Mouse (Mus musculus): ENCODE measurements at regions not wholly inside any gene's neighbourhood (a gene's known extent, or its start where the extent isn't known, plus 50 kb on each side); places are given as distances from the start of the nearest gene placed in this dataset.
A peak's percentile ranks its signal among the peaks of the same experiment; 100 is the strongest.

DNA sequence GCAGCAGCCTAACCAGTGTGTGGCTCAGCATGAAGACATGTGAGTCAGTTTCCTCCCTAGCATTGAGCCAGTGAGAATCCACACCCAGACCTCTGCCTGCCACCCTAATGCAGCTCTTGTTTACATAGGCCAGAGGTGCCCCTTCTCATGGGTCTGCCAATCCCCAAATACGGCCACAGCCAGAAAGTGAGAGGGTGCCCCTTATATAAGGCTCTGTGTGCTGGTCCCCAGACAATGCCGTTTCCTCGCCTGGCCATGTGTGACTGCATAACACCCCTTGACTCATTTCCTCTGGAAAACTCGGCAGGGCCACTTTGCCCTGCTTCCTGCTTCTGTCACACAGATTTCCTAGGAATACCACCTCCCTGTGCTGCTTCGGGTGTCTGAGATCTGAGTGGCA is 1216.4 kb upstream of the A1bg start:
- DNase-seq: no peak

DNA sequence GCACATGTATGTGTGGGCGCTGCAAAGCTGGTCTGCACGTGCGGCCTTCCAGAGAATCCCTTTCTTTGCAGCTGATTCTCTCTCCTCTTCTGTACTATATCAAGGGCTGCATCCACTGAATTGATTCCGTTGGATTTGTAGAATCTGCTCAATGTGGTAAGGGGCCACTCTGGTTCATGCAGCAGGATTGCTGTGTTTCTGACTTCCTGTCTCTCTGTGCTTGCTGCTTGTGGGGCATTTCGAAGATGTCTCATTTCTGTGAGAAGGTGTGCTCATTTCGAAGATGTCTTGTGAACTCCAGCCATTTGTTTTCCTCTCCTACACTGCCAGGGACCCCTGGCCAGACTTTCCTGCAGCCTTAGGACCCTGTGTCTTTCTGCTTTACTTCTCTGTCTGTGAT is 1215.9 kb upstream of the A1bg start:
- DNase-seq: no peak

DNA sequence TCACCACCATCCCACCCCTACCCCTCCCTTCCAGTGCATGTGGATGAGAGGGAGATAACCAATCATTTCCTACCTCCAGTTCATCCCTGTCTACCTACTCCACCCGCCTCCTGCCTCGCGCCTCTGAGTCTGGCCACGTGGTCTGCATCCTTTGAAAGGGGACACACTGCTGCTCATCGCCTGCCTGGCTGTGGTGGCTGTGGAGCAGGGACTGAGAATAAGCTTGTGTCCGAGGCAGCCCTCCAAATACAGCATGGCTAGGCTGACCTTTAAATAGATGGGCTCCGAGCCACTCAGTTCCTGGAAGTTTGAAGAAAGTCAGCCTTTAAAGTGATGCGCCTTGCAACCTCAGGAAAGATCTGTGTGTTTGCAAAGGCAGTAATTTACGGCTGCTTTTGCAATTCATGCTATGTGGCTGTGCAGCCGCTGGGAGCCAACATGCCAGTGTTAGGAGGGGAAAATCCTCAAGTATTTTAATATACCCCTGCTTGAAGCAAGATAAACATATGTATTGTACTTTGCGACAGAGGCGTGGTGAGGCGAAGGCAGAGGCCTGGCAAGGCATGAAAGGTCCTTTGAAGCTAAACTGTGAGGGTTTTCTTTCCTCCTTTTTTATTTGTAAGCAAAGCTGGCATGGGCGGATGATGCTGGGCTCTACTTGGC is 1214.3 kb upstream of the A1bg start:
- no peak for DNase-seq

DNA sequence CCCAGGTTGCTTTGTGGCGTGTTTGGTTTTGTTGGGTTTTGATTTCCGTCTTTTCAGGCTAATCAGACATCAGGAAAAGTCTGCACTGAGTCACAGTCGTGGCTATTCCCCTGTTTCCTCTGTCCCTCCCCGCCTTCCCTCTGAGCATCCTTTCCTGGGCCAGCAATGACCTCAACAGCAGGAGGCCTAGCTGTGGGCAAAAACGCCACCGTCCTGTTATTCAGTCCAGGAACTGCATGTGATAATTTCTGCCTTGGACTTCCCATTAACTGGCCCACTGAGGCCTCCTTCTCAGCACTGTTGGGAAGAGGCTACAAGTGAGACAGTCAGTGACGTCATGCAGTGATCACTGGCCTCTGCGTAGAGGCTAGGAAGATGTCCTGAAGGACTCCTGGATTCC is 1212.0 kb upstream of the A1bg start:
- DNase-seq: no peak

DNA sequence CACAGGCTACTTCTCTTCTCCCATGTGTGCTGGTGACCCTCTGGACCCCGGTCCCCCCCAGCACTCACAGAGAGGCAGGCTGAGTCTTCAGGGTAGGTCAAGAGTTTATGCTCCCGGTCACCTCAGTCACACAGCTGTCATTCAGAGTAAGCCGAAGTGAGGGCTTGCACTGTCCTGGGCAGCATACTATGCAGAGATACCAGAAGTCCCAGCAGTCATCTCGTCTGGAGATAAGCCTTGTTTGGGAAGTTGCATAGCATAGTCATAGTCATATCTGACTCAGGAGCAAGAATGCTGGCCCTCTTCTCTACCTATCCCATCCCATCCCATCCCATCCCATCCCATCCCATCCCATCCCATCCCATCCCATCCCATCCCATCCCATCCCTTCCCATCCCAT is 1211.5 kb upstream of the A1bg start:
- no peak for DNase-seq

DNA sequence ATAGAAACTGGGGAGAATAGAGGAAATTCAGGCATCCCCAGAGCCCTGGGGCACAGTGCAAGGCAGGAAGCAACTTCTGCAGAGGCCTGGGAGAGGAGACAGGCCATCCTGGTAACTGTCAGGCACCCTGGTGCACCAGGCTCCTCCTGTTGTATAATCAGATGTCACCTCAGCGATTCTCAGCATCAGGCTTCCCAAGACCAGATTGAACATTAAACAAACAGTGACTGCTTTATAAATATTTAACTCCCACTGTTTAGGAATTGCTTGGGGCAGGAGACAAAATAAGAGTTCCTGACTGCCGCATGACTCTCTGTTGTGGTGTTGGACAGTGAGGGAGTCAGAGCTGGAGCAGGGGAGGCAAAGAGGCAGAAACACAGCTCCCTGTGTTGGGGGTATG is 1210.1 kb upstream of the A1bg start:
- DNase-seq: no peak

DNA sequence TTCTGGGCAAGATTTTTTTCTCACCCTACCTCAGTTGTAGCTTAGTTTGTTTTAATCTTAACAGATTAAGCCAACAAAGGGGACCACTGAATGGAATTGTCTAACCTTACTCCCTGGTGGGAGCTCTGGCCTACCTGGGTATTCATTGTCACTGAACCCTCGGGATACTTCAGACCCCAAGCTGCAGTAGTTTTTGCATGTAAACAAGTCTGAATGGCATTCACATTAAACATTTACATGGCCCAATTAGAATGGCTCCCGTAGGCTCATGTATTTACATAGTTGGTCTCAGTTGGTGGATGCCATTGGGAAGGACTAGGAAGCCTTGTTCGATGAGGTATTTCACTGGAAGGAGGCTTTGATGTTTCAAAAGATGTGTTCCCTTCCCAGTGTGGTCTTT is 1208.9 kb upstream of the A1bg start:
- no peak for DNase-seq

DNA sequence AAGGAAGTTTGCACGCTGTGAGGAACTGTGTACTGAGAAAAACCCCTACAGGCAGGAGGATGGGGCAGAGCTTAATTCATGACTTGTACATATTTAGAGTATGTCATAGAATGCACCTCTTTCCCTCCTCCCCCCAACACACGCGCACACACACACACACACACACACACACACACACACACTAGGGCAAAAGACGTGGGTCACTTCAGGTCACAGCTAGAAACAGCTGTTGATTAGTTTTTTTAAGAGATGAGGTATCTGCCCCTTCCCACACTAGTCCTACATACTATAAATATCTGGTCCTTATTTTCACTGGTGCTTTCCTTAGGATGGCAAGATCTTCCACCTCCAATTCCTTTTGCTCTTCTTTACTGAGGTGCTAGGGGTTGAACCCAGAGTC is 1207.7 kb upstream of the A1bg start:
- no peak for DNase-seq

DNA sequence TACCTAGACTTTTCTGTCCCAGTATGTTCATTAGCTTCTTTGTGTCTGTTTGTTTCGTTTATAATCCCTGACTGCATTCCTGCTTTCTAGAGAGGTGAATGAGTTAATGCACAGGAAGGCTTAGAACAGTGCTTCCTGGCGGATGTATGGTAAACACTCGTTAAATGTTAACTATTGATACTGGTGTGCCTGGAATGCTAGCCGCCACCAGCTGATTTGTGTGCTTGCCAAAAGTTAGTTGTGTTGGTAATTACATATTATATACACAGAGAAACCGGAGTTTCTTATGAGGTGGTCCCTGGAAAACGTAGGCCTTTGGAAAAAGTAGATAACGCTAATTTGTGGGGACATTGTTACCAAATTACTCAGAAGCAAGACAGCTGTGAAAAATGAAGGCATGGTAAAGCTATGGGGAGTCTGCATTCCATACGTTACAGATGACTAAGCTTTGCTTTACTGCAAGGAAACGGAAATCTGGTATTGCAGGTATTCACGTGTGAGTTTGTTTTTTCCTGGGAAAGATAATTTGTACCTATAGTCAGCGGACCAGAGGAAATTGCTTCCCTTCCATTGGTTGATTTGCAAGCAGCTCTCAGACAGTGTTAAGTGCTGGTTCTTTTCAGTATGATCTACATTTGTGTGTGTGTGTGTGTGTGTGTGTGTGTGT is 1205.9 kb upstream of the A1bg start:
- no peak for DNase-seq

DNA sequence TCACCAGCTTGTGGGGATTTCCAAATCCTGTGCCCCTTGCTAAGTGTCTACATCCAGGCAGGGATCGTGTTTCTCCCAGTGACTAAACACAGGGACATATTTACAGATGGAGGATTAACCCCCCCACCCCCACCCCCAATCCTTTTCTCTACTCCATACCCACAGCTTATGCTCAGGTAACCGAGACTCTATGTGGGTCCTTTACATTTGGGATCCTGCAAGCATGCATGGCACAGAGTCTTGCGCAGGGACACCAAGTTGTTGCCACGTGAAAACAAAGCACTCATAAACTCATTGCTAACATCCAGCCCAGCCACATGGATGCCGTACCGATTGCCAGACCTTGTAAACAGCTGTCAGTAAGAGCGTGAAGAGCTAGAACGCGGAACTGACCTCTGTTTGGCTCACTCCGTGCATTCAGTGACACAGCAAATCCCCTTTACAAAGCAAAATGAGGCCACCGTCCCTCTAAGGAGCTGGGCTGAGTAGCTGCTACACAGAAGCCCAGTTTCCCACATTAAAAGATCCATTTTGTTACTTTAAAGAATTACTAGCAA is 1204.9 kb upstream of the A1bg start:
- DNase-seq: no peak

DNA sequence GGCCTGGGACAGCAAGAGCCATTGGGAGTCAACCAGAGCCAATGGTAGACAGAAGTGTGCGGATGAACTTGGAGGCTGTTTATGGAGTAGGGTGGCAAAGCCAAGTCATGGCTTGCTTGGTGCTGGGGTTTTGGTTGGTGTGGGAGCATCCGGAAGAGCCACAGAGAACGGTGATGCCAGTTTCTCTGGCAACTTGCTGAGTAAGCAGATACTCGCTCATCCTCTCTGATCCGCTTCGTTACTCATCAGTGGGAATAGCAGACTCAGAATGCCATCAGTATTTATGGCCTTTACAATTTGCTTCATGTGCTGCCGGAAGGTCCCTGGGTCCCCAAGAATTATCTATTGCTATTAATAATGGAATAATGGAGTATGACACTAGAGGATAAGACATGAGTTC is 1202.9 kb upstream of the A1bg start:
- no peak for DNase-seq

DNA sequence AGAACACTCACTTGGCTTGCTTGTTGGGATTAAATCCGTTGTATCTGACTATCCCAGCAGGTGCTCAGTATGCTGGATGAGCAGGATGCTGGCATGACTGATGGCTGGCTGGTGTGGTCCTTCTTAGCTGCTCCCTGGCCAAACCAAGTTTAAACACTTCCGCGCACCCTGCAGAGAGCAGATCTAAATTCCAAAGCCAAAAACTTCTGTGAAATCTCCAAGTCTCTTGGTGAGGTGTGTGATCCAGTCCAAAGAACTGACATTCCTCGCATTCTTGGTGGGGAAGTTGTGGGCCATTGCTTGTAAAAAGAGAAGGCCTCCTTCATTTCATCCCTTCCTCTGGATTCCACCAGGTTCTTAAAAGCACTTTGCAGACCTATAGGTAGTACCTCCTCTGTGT is 1200.9 kb upstream of the A1bg start:
- no peak for DNase-seq

DNA sequence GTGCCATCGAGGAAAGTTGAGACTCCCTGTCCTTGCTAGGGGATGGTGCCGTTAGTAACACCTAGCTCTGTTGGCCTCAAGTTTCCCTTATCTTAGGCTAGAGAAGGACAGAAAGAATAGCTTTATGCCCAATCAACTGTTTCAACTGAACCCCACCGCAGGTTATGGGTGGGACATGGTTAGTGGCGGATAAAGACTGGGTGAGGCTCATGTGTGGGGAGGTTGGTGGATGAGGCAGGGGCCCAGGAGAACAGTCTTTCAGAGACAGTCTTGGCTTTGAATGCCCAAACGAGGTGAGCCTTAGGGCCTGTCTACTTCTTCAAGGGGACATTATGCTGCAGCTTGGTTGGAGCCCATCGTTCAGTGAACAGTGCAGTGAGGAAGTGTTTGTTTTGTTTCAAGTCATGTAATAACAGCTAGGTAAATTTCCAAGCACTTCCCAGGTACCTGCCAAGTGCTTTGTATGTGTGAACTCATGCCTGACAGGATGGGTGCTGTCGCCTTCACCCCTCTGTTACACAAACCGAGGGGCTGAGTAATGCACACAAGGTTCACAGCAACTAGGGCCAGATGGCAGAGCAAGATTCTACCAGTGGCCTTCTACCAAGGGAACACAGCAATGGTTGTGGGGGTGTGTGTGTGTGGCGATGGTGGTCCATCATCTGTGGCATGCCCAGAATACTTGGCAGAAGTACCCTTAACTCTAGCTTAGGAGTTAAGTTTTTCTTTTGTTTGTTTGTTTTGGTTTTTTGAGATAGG is 1199.6 kb upstream of the A1bg start:
- DNase-seq: no peak

DNA sequence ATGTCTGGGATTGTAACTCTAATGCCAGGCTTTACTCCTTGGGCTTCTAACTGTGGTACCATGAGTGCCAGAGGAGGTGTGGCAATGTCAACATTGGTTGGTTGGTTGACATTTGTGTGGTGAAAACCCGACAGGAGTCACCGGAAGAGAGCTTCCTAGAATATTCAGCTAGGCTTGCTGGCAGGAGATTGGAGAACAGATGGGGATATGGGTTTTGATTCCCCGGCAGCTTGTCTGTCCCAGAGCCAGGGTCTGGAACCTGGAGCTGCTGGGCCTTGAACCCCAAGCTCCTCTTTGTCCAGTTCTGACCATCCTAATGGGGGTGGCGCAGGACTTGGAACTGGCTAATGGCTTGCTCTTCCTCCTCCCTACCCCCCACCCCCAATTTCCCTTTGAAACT is 1198.9 kb upstream of the A1bg start:
- DNase-seq: no peak

DNA sequence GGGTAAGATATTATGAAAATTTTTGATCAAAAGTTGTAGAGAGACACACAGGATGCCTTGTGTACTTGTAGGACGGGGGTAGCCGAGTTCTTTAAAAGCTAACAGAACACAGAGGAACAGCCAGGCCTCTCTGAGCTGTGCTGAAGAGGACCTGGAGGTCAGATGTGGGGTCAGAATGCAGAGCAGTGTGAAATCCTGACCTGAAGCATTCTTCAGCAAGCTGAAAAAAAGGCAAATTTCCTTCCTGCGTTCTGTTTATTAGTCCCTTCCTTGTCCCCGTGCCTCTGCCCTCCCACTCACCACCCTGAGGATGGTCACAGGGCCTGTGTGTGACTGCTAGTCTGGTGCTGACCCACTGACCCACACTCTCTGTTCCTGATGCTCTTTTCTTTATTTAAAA is 1197.9 kb upstream of the A1bg start:
- DNase-seq: no peak

DNA sequence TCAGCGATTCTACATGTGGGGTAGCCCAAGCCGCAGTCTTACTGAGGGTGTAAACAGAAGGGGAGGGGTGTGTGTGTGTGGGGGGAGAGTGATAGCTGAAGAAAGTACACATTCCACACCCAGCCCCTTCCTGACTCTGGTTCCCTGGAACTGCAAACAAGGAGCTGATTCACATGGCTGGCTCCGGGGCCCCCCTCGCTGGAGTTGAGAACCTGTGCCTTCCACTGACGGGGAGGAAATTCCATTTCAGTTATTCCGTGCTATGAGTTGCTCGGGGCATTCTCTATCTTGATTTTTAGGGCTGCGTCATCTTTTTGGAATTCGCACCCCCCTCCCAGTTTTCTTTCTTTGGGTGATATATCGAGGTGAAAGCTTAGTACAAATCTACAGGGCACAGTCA is 1196.2 kb upstream of the A1bg start:
- no peak for DNase-seq

DNA sequence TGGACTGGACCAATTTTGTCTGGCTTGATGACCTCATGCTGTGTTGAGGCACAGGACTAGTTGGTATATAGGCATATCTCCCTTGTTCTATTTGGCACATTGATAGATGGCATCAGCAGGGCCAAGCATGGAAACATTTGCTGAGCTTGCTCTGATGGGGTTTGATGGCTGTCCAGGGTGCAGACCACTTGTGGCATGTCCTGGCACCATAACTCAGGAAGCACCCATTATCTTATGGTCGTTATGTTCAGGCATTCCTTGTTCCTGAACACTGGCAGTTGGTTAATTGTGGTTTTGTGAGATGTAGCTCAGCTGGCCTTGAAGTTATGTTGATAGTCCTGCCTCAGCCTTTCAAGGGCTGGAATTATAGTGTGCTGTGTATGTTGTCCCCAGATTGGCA is 1193.4 kb upstream of the A1bg start:
- no peak for DNase-seq

DNA sequence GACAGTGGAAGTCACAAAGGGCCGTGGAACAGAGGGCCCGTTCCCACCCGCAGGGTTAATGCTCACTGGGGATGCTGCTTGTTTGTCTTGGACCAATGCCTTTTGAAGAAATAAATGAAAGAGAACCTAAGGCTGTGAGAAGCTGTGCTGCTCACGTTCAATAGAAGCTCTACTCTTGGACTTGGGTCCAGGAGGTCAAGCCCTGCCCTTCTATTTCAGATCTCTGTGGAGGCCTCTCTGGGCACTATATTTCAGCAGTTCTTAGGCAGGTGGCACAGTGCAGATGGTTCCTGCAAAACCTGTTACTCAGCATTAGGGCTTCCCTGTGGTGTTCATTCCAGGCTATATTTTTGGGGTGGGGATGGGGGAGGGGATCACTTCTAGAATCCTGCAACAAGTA is 1192.0 kb upstream of the A1bg start:
- DNase-seq: no peak

DNA sequence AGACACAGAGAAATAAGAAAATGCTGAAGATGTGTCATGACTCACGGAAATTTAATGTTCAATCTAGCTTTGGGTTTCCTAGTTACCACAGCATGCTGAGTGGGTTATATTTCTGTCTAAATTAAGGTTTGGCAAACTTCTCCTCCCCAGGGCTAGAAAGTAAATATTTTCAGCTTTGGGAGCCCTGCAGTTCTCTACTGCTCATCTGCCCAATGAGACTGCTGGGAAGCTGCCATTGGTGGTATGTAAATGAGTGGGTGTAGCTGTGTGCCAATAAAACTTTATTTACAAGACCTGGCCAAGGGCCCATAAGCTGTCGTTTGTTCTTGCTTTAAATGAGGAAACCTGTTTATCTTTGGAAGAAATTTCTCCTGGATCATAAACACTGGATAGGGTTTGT is 1189.3 kb upstream of the A1bg start:
- DNase-seq: peak; percentile 68

DNA sequence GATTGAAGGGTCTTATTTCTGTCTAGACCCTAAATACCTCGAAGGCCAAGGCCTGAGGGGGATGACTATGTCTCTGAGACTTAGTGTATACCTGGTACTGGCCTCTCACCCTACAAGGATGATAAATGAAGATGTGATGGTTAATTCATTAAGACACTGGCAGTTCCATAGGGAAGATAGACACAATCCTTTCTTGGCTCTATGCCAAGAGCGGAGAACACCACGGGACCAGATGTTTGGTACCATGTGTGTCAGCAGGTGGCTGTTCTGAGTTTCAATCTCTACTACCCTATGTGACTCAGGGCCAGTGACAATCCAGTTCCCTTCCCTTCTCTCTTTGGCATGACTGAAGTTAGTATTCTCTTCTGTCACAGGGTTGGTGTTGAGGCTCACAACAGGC is 1185.2 kb upstream of the A1bg start:
- no peak for DNase-seq

DNA sequence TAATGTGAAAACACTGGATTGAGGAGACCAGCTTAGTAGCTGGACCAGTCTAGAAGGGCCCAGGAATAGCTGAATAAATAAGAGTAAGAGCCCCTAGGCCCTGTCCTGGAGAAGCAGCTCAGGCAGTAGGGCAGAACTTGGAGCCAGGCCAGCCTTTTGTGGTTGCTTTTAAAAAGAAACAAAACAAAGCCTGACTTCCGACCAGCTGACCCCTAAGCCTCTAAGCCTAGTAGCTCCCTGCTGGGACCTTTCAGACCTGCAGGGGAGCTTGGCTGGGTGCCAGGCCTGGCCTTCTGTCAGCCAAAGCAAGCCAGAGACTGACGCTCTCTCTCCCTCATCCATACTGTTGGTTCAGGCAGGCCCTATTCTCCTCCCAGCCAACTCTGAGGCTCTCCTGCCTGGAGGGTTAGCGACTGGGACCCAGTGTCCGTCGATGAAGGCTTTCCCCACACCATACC is 1183.7 kb upstream of the A1bg start:
- DNase-seq: peak; percentile 87

DNA sequence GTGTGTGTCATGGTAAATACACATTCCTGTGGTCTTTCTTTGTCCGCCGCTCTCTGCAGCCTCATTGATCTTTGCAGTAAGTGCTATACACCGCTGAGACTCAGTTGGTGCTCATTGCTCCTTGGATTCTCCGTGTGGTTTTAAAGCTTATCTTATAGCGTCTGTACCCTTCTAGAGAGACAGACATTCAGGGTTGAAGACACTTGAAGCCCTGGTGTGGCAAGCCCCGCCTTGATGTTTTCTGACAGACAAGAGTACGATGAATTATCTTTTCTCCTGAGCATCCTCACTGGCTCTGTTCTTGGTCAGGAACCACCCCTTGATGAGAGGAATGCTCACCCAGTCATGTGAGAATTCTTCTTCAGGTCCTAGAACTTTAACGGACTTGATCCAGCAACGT is 1182.7 kb upstream of the A1bg start:
- DNase-seq: no peak

DNA sequence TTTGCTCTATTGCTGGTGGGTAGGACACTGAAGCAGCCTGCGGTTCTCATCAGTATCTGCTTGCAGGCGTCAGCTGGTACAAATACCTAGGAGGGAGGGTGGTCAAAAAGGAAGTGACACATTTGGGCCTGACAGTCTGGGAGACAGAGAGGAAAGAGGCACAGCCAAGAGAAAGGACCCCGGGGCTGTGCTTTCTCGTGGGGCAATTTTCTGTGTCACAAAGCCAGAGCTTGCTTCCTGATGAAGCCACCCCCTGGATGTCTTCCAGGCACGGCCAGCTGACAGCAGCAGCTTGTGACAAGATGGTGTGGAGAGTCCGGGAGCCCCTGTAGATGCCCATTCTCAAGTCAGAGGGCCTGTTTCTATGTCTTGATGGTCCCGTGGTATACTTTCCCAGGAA is 1181.8 kb upstream of the A1bg start:
- DNase-seq: peak; percentile 81

DNA sequence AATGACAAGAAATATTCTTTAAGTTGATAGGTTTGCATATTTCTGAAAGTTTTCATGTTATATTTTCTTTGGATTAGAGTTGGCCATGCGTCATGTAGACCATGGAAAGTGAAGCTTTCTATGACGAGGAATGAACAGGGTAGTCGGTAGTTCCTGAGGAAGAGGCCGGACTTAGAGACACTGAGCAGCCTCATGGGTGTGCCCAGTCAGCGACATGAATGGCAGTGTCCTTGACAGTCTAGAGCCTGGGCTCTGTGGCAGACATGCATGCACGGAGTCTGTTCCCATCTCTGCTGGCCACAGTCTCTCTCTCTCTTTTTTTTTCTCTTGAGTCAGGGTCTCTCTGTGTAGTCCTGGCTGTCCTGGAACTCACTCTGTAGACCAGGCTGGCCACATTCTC is 1176.9 kb upstream of the A1bg start:
- DNase-seq: no peak
